Mouse (Mus musculus) erythroblast, embryonic 14.5 days (primary cell): ENCODE results near the gene Trafd1.

ENCODE experiments used
- GATA1 ChIP-seq: IDR thresholded peaks from 2 replicates; pipeline ENCODE4 v1.6.1; 2012; ENCODE audit warnings: low read length, inconsistent platforms, mixed read lengths
- TAL1 ChIP-seq: IDR thresholded peaks from 3 replicates; pipeline ENCODE4 v1.6.1; 2012; ENCODE audit warnings: low read length, inconsistent platforms, mixed read lengths

DNA sequence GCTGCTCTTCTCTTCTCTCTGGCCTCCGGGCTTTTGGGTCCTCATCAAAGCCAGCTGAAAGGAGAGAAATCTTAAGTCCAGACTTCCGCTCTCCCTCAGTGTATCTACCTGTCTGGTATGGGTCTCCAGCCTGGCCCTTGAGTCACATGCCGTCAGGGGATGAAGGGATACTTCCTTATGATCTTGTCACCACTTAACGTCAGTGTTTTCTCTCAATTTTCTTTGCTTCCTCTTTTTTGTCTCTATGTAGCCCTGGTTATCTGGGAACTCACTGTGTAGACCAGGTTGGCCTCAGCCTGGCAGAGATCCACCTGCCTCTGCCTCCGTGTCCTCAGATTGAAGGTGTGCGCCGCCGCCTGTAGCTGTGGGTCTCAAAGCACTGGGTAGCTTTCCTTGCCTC lies 41.4 kb downstream of the Trafd1 start:
- TF ChIP-seq TAL1 (no peak), GATA1 (no peak)
